In genomic region chr7:131718280-131718679, GRCm38 (mm10) we compare ENCODE assay signal across 25 mouse cellular contexts.
DNase-seq lines count a peak whose midpoint lies in the region; ATAC-seq lines count a peak whose summit lies in the region.
"Had no signal": no experiment of that assay in that cellular context is flagged by ENCODE, and none has a peak within 500 bp of the region (broad histone marks: within the 10 kb centered on the region; RNA-seq: fewer than 3 reads in every experiment).

No protein-coding gene starts in this region.

- H3K4me1 ChIP-seq in hindbrain, embryonic 12.5 days = peaks cover 20% of the 10 kb centered on the region
- H3K4me1 ChIP-seq in hindbrain, embryonic 14.5 days (replicated peaks; ENCODE audit: control insufficient read depth, insufficient read depth, low read length) = peaks cover 10% of the 10 kb centered on the region; the same call in 1 of the 2 replicates
- H3K4me1 ChIP-seq in forebrain, embryonic 13.5 days = peaks cover 35% of the 10 kb centered on the region
- peaks cover 29% of the 10 kb centered on the region for H3K4me1 ChIP-seq in forebrain, embryonic 15.5 days
- H3K4me1 ChIP-seq: heart, embryonic 15.5 days had no signal

- H3K9ac ChIP-seq in hindbrain, embryonic 12.5 days = no peak overlapping the region
- no peak overlapping the region for H3K9ac ChIP-seq in hindbrain, embryonic 14.5 days
- H3K9ac ChIP-seq in forebrain, embryonic 13.5 days = no peak overlapping the region
- no peak overlapping the region for H3K9ac ChIP-seq in forebrain, embryonic 15.5 days (replicated peaks)
- H3K9ac ChIP-seq: embryonic facial prominence, embryonic 12.5 days; embryonic facial prominence, embryonic 15.5 days; heart, embryonic 12.5 days; heart, embryonic 15.5 days had no signal

- no peak overlapping the region for H3K27ac ChIP-seq in hindbrain, embryonic 12.5 days
- no peak overlapping the region for H3K27ac ChIP-seq in hindbrain, embryonic 14.5 days
- H3K27ac ChIP-seq in forebrain, embryonic 13.5 days = no peak overlapping the region
- H3K27ac ChIP-seq in forebrain, embryonic 15.5 days (replicated peaks) = no peak overlapping the region
- H3K27ac ChIP-seq: embryonic facial prominence, embryonic 12.5 days; embryonic facial prominence, embryonic 15.5 days; heart, embryonic 15.5 days had no signal

- no peak overlapping the region for H3K4me2 ChIP-seq in hindbrain, embryonic 12.5 days (replicated peaks)
- no peak overlapping the region for H3K4me2 ChIP-seq in hindbrain, embryonic 14.5 days (replicated peaks)
- H3K4me2 ChIP-seq in forebrain, embryonic 13.5 days = no peak overlapping the region
- no peak overlapping the region for H3K4me2 ChIP-seq in forebrain, embryonic 15.5 days (replicated peaks)
- H3K4me2 ChIP-seq: embryonic facial prominence, embryonic 12.5 days; embryonic facial prominence, embryonic 15.5 days; heart, embryonic 12.5 days; heart, embryonic 15.5 days had no signal

- ATAC-seq in hindbrain, embryonic 12.5 days (ENCODE audit: low FRiP score) = 0 out of 2 replicates have a peak, but pooled peaks have one; percentile 64
- ATAC-seq in hindbrain, embryonic 14.5 days (ENCODE audit: low FRiP score) = no peak
- ATAC-seq in forebrain, embryonic 13.5 days = peak; percentile 86
- ATAC-seq in forebrain, embryonic 15.5 days (replicated peaks) = peak; percentile 76
- no peak for ATAC-seq in inflammation-experienced regulatory T-cells, adult 6 months
- ATAC-seq: CD4-positive, CD25-positive, alpha-beta regulatory T cell, adult 4 months; hindbrain, embryonic 16.5 days; intestine, embryonic 16.5 days had no signal

- H3K9me3 ChIP-seq in hindbrain, embryonic 12.5 days (replicated peaks) = no peaks in the 10 kb centered on the region
- H3K9me3 ChIP-seq in hindbrain, embryonic 14.5 days (ENCODE audit: control insufficient read depth, low read length) = no peaks in the 10 kb centered on the region
- no peaks in the 10 kb centered on the region for H3K9me3 ChIP-seq in forebrain, embryonic 13.5 days (replicated peaks)
- no peaks in the 10 kb centered on the region for H3K9me3 ChIP-seq in forebrain, embryonic 15.5 days
- H3K9me3 ChIP-seq: embryonic facial prominence, embryonic 12.5 days; embryonic facial prominence, embryonic 15.5 days; heart, embryonic 12.5 days; heart, embryonic 15.5 days had no signal

- intact Hi-C loops in gastrocnemius, postnatal 14 days (cut with DNase I; ENCODE audit: low total_unique reads) = no loop called here

- no peak for DNase-seq in hindbrain, embryonic 14.5 days (ENCODE audit: low spot score)
- DNase-seq in retina, postnatal 1 day = peak; percentile 44
- no peak for DNase-seq in gastrocnemius, postnatal 14 days
- DNase-seq: adrenal gland, adult 2 months; adrenal gland, postnatal 14 days; cerebellum, adult 11-12 months; cerebellum, adult 9-10 months; cerebellum, postnatal 14 days; gastrocnemius, postnatal 25 days; heart, adult 18-20 months; heart, postnatal 10 days; heart, postnatal 36 days; kidney, adult 18-20 months; kidney, adult 9 months had no signal

- WGBS in hindbrain, embryonic 12.5 days = 23% methylated on average over 3 of the region's 3 CpGs
- WGBS in hindbrain, embryonic 14.5 days = 11% methylated on average over 3 of the region's 3 CpGs
- WGBS in forebrain, embryonic 13.5 days = 0% methylated on average over 3 of the region's 3 CpGs
- 5% methylated on average over 3 of the region's 3 CpGs for WGBS in forebrain, embryonic 15.5 days

- H3K27me3 ChIP-seq in hindbrain, embryonic 12.5 days = peaks cover 12% of the 10 kb centered on the region; the same call in 1 of the 2 replicates
- H3K27me3 ChIP-seq in hindbrain, embryonic 14.5 days (ENCODE audit: control insufficient read depth, insufficient read depth, low read length) = peaks cover 5% of the 10 kb centered on the region
- H3K27me3 ChIP-seq in forebrain, embryonic 13.5 days = peaks cover 90% of the 10 kb centered on the region
- H3K27me3 ChIP-seq in forebrain, embryonic 15.5 days = peaks cover 67% of the 10 kb centered on the region

- H3K4me3 ChIP-seq in hindbrain, embryonic 12.5 days = no peak overlapping the region
- no peak overlapping the region for H3K4me3 ChIP-seq in hindbrain, embryonic 14.5 days (replicated peaks; ENCODE audit: low read length)
- no peak overlapping the region for H3K4me3 ChIP-seq in forebrain, embryonic 13.5 days
- H3K4me3 ChIP-seq in forebrain, embryonic 15.5 days = no peak overlapping the region
- H3K4me3 ChIP-seq: embryonic facial prominence, embryonic 12.5 days; embryonic facial prominence, embryonic 15.5 days; heart, embryonic 12.5 days; heart, embryonic 15.5 days had no signal

- no peaks in the 10 kb centered on the region for H3K36me3 ChIP-seq in hindbrain, embryonic 12.5 days
- no peaks in the 10 kb centered on the region for H3K36me3 ChIP-seq in hindbrain, embryonic 14.5 days (replicated peaks; ENCODE audit: control insufficient read depth, insufficient read depth)
- no peaks in the 10 kb centered on the region for H3K36me3 ChIP-seq in forebrain, embryonic 13.5 days (ENCODE audit: poor library complexity, severe bottlenecking)
- no peaks in the 10 kb centered on the region for H3K36me3 ChIP-seq in forebrain, embryonic 15.5 days
- H3K36me3 ChIP-seq: embryonic facial prominence, embryonic 12.5 days; embryonic facial prominence, embryonic 15.5 days; heart, embryonic 12.5 days; heart, embryonic 15.5 days had no signal

Comparison
In these comparisons a context has a peak if more than half of its experiments do, and no peak if none do; other contexts are left out.
1. ATAC-seq: peak in hindbrain, embryonic 12.5 days (single experiment), forebrain, embryonic 13.5 days (single experiment) and forebrain, embryonic 15.5 days (single experiment); none in hindbrain, embryonic 14.5 days (single experiment) and inflammation-experienced regulatory T-cells, adult 6 months (single experiment).